Mouse (Mus musculus): Measurements from ENCODE around the gene Gm28047.

GRCm38 (mm10) chr15:102670767-102671575, 46.1 kb upstream of the Gm28047 start:
- TF ChIP-seq CTCF (IDR thresholded peaks at IDR 0.05; ENCODE audit: low read depth, low read length) (peak; percentile 100), POLR2A (IDR thresholded peaks at IDR 0.05; ENCODE audit: extremely low read depth, insufficient read depth, low read length) (peak; percentile 83)

Measured in liver, adult 2 months (tissue).